Mouse (Mus musculus): ENCODE data around the gene Socs2.

Socs2 gene

DNA sequence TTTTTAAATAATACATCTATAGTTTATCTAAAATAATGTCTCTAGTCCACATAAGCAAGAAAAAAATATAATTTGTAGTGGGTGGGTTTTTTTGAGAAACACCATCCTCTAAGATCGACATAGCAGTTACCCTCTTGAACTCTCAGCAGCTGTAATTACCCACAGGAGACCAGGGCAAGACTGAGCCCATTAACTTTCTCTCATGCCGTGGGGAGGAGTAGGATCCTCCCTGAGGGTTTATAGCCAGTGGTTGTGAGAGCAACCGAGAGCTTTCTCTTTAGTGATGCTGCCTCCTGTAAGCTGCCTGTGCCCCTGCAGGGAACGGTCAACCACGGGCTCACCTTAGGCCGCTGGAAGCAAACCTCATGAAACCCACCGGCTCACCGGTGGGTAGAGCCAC, 24.9 kb downstream of the Socs2 start:
- 93% methylated on average over 8 of the region's 8 CpGs for WGBS

DNA sequence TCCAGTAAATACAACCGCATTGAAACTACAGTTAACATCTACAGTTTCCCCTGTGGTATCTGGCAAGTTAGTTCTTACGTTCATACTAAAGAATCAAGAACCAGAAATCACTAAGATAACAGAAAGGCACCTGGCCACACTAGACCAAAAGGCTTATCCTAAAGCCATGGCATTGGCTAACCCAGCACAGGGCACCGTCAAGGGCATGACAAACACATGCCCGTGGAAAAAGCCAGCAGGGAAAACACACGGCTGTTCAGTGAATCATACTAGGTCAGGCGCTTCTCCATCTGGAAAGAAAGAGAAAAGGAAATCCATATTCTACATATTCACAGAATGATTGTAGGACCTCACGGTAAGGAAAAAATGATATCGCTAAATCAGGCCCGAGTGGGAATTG, 26.1 kb downstream of the Socs2 start:
- WGBS, result 83% methylated on average over 9 of the region's 9 CpGs

DNA sequence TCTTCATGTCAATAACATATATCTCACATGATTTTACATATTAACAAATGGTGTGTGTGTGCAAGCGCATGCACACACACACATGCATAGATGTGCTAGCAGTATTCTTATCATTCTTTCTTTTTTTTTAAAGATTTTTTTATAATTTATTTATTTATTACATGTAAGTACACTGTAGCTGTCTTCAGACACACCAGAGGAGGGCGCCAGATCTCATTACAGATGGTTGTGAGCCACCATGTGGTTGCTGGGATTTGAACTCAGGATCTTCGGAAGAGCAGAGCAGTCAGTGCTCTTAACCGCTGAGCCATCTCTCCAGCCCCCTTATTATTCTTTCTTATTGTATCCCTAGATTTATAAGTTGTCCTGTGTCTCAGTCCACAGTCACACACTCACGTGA, 27.2 kb downstream of the Socs2 start:
- 94% methylated on average over 5 of the region's 5 CpGs for WGBS

- WGBS, result 68% methylated on average over 23 of the region's 23 CpGs
Observed at GRCm38 (mm10) chr10:95388821-95389477, 28.0 kb downstream of the Socs2 start.

DNA sequence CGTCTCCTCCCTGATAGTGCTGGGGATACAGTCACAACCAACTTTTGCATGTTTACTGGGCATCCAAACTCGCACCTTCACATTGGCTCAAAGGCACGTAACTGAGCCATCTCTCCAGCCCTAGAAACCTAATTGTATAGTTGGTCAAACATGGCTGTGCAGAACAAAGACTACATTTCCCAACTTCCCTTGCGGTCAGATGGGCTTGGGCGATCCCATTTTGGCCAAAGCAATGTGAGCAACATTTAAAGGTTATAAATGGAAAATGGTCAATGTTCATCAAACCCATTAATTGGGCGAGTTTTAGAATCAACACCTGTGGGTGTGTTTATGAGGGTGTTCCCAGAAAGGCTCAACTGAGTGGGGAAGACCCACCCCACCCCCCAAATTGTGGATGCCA, 30.5 kb downstream of the Socs2 start:
- 99% methylated on average over 6 of the region's 6 CpGs for WGBS

DNA sequence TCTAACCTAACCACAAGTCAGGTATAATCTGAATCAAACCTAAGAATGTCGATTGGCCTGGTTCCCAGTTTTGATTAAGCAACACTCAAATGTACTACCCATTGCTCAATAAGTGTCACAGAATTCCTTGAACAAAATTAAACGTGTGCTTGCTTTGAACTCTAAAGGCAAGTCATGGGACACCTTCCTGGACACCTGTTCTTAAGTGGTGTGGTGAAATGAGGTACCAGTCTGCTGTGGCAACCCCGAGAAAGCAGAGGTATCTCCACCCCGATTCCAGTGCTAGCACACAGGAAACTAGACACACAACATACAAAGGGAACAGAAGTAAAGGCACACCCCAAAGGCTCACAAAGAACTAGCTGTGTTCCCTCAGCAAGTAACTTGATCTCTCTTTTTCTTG, 31.2 kb downstream of the Socs2 start:
- WGBS, result 79% methylated on average over 4 of the region's 4 CpGs

GRCm38 (mm10) chr10:95385081-95385480, 31.9 kb downstream of the Socs2 start:
- WGBS, result 87% methylated on average over 1 of the region's 1 CpGs

DNA sequence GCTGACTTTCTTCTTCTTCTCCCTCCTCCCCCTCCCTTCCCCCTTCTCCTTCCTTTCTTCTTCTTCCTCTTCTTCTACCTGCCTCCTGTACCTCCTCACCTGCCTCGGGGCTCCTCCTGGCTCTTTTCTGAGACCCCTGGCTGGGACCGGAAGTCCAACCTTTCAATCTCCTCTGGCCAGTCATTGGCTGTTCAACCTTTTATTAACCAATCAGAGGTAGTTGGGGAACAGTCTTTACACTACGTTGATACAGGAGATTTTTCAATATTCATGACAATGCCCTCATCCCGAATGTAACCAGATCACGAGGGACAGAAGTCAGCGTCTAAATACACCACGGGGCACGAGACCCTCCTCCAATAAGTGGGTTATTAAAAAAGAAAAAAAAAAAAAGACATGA, 32.5 kb downstream of the Socs2 start:
- WGBS, result 92% methylated on average over 8 of the region's 8 CpGs

- WGBS, result 81% methylated on average over 6 of the region's 6 CpGs
Observed at GRCm38 (mm10) chr10:95373340-95373739, 43.6 kb downstream of the Socs2 start.

- 86% methylated on average over 3 of the region's 3 CpGs for WGBS
Observed at GRCm38 (mm10) chr10:95371942-95372341, 45.0 kb downstream of the Socs2 start.

GRCm38 (mm10) chr10:95368151-95368550, 48.8 kb downstream of the Socs2 start:
- 84% methylated on average over 14 of the region's 14 CpGs for WGBS

- 55% methylated on average over 9 of the region's 9 CpGs for whole genome bisulfite sequencing
Observed at GRCm38 (mm10) chr10:95367661-95368089, 49.3 kb downstream of the Socs2 start.

DNA sequence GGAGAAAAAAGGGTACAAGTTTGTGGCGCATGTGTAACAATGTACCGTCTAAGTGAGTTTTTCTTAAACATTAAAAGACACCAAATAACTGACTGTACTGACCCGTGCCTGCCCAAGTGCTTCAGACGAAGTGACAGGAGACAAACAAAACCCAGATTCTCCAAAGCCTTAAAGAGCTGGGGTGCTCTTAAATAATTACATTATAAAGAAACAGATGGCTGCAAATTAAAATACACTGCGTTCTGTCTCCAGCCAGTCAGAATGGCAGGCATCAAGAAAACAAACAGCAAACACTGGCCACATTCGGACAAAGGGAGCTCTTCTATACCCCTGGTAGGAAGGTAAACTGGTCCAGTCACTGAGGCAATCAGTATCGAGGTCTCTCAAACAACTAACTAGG, 49.7 kb downstream of the Socs2 start:
- 58% methylated on average over 7 of the region's 7 CpGs for WGBS

- 75% methylated on average over 2 of the region's 2 CpGs for WGBS
Observed at GRCm38 (mm10) chr10:95362326-95362725, 54.7 kb downstream of the Socs2 start.

DNA sequence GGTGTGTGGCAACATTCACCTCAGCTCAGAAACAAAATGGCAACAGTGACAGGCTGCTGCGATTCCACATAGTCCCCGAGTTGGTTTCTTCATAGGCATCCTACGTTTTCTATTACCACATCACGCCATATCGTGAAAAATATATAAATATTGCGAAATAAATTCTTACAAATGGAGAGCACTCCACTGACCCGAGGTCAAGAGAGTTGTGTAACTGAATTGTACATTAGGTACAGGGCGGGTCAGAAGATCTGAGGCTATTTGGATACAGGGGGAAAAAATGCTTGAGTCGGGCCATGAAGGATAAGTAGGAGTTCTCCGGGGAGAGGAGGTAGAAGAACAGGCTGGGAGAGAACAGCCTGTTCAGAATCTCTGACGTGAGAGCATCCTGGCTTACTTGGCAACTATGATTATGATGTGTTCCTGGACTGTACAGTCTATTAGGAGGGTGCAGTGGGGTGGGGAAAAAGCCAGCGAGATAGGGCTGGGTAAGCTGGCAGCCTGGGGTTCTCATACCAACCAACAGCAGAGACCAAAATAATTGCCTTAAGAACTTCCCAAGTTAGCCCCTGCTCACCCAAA, 55.6 kb downstream of the Socs2 start:
- 92% methylated on average over 12 of the region's 12 CpGs for WGBS

GRCm38 (mm10) chr10:95360048-95360447, 56.9 kb downstream of the Socs2 start:
- 90% methylated on average over 5 of the region's 5 CpGs for WGBS

- WGBS, result 75% methylated on average over 3 of the region's 3 CpGs
Observed at GRCm38 (mm10) chr10:95357721-95358120, 59.3 kb downstream of the Socs2 start.

DNA sequence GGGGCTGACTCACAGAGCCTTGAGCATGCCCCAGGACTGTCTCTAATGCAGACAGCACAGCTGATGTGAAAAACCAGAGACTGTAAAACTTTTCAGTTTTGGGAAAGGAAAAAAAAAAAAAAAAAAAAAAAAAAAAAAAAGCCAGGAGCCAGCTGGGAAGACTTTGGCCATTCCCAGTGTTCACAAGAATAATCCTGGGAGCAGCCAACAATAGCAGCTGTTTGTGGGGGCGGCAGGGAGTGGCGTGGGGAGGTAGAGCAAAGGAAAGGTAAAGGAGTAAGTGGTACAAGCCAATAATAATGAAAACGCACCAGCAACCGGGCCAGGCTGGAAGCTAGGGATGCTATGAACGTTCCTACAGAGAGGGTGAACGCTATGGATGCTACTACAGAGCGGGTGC, 60.3 kb downstream of the Socs2 start:
- 70% methylated on average over 7 of the region's 7 CpGs for WGBS

DNA sequence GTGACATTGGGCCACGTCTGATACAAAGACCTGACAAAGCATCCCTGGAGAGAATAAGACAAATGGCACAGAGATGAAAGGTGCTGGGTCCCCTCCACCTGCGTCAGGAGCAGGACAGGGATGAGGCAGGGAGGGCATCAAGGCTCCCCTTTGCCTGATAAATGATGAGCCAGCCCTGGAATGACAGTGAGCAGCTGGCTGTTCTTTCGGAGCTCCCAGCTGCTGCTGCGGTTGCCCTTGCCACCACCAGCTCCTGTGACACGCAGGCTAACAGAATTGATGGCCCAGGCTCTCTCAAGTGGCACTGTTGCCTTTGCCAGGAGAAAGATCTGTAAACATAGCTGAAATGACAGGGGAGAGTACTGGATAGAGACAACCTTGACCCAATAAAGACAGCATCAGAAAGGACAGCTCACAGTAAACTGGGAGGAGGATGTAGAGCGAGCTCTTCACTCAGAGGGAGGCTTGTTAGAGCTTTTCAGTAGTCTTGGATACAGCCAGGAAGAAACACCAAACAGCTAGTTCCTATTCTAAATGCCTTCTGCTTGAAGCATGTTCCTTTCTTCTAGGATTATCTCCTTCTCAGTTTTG, 61.2 kb downstream of the Socs2 start:
- 69% methylated on average over 6 of the region's 6 CpGs for WGBS

GRCm38 (mm10) chr10:95354047-95354446, 62.9 kb downstream of the Socs2 start:
- 84% methylated on average over 6 of the region's 6 CpGs for WGBS

- 86% methylated on average over 3 of the region's 3 CpGs for WGBS
Observed at GRCm38 (mm10) chr10:95348457-95348856, 68.5 kb downstream of the Socs2 start.

DNA sequence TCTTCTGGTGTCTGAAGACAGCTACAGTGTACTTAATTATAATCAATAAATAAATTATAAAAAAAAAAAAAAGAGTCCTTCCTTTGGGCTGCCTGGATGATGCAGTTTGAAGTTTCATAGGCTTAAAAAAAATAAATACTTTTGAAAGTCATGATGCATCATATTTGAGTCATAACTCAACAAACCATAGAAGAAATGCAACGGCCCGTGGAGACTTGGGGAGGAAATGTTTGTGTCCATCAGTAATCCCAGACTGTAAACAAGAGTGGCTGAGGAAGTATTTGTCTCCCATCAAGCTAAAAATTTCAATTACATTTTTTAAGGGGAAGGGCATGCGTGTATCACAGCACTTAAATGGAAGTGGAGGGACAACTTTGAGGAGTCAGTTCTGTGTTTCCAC, 69.2 kb downstream of the Socs2 start:
- WGBS, result 86% methylated on average over 3 of the region's 3 CpGs

GRCm38 (mm10) chr10:95342833-95343590, 74.0 kb downstream of the Socs2 start:
- WGBS, result 87% methylated on average over 10 of the region's 10 CpGs

All from cerebral cortex, adult 2 months (tissue).